Mouse (Mus musculus): ENCODE results near the gene Zbtb25. TPM values are rescaled to one million over a fixed set of nuclear protein-coding genes. Genes with fewer than 3 reads are reported as not detected.

The Zbtb25 gene
- polyA plus RNA-seq, 1 experiment = 3.7 TPM

DNA sequence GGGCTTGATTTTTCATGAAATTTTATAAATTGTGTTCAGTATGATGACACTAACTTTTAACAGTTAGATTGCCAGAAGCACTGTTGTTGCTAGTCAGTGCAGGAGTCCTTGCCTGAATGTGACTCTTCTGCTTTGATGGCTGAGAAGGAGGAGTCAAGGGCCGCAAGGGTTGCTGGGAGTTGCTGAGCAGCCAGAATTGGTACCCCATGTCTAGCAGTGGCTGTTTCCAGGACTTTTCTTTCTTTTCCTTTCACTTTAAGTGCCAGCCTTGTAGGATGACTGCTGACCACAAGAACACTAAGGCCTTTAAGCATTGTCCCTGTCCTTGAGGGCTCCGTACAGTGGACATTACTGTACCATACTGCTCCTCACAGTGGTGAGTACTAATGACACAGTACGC lies 8.3 kb upstream of the Zbtb25 start:
- WGBS = 83% methylated on average over 3 of the region's 3 CpGs
- no peak for DNase-seq (ENCODE audit: low read depth, low spot score)

GRCm38 (mm10) chr12:76377059-76377458 lies 7.7 kb upstream of the Zbtb25 start:
- 92% methylated on average over 6 of the region's 6 CpGs for WGBS
- DNase-seq (ENCODE audit: low read depth, low spot score) = no peak

DNA sequence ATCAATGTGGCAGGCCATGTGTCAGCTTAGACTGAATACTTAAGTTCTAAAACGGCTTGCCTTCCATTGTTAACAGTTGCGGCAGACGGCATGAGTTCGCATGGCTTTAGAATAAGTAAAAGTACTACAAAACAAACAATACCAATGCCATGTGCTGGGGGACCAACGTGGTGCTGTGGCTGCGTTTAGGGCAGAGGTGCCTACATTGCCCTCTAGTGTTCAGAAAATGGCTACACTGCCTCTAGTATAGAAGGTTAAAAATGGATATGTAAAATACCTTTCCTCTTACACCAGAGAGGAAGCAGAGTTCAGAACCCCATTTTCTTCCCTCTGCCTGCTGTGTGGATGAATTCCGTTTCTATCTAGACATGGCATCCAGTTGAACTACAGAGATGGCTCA lies 7.2 kb upstream of the Zbtb25 start:
- no peak for DNase-seq (ENCODE audit: low read depth, low spot score)

GRCm38 (mm10) chr12:76375506-76375905 lies 6.1 kb upstream of the Zbtb25 start:
- no peak for DNase-seq (ENCODE audit: low read depth, low spot score)
- WGBS = 78% methylated on average over 3 of the region's 3 CpGs

More for the DNA sequence above, 7.2 kb upstream of the Zbtb25 start:
- 38% methylated on average over 7 of the region's 7 CpGs for WGBS

- WGBS = 81% methylated on average over 4 of the region's 4 CpGs
- no peak for DNase-seq (ENCODE audit: low read depth, low spot score)
These were observed 5.5 kb upstream of the Zbtb25 start for GRCm38 (mm10) chr12:76374911-76375310.

- 75% methylated on average over 6 of the region's 6 CpGs for WGBS
- DNase-seq (ENCODE audit: low read depth, low spot score) = no peak
These were observed 4.6 kb upstream of the Zbtb25 start for GRCm38 (mm10) chr12:76373991-76374390.

GRCm38 (mm10) chr12:76372881-76373818 lies 3.7 kb upstream of the Zbtb25 start:
- no peak for DNase-seq (ENCODE audit: low read depth, low spot score)
- 60% methylated on average over 5 of the region's 7 CpGs for WGBS

DNA sequence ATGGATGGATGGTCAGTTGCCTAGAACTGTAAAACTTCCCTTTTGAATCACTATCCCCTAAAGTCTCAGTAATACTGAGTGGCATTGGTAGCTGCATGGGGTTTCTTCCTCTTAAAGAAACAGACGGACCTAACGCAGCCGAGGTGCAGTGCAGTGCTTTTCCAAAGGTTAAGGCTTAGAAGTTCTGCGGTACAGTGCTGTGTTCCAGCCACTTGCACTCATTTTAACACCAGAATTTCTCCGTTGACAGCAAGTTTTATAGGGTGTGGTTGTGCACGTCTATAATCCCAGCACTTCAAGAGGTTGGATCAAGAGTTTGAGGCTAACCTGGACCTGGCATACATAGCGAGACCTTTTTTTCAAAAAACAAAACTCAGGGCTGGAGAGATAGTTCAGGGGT lies 2.6 kb upstream of the Zbtb25 start:
- 27% methylated on average over 7 of the region's 7 CpGs for WGBS

GRCm38 (mm10) chr12:76370831-76371571 lies 1.6 kb upstream of the Zbtb25 start:
- WGBS = under 1% methylated on average over 63 of the region's 63 CpGs
- DNase-seq (ENCODE audit: low read depth, low spot score) = peak; percentile 42

More for the DNA sequence above, 2.6 kb upstream of the Zbtb25 start:
- DNase-seq (ENCODE audit: low read depth, low spot score) = no peak

GRCm38 (mm10) chr12:76369978-76370830 lies 802 bp upstream of the Zbtb25 start, which contains the start of gene Zbtb1:
Zbtb1 (plus strand) TSS chr12:76370266.
- WGBS = under 1% methylated on average over 97 of the region's 99 CpGs
- DNase-seq (ENCODE audit: low read depth, low spot score) = peak; percentile 14

DNA sequence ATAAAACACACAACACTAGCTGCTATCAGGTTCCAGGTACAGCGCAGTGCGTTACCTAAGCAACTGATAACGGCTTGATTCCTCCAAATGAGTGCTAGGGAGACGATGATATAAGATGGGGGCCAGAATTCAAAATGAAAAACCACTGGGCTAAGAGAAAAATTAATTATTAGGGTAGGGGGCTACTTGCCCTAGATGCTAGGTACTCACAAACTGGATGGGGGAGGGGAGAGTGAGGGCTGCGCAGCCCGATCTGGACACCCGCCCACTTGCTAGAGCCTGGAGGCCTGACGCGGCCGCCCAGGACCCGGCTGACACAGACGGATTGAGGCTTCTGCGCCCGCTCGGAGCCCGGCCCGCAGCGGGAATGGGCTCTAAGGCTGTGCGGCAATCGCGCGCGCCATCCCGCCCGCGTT lies 604 bp downstream of the Zbtb25 start:
- 2% methylated on average over 26 of the region's 26 CpGs for WGBS
- no peak for DNase-seq (ENCODE audit: low read depth, low spot score)

DNA sequence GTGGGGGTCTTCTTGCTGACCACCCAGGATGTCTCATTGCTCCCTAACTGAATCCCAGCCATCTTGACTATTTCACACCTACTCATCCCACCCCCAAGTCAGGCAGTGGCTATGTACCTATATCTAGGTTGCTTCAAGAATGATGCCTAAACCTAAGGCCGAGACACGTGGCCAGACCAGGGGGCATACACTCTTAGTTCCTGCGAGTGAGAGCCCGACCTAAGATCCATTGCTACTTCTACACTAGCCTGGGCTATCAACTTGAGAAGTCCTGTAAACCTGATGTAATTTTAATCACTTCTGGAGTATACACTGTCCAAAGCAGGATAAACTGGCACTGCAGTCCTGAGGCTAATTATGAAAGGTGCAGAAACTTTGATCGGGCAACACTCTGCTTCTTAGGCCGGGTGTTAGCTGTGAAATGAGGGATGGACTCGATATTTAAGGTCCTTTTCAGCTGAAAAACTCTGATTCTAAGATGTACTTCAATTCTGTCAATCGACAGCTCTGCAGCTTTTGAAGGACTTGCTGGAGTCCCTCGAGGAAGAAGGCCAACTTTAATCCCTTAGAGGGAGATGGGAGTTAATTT lies 1.1 kb downstream of the Zbtb25 start:
- WGBS = 20% methylated on average over 9 of the region's 9 CpGs
- DNase-seq (ENCODE audit: low read depth, low spot score) = no peak

DNA sequence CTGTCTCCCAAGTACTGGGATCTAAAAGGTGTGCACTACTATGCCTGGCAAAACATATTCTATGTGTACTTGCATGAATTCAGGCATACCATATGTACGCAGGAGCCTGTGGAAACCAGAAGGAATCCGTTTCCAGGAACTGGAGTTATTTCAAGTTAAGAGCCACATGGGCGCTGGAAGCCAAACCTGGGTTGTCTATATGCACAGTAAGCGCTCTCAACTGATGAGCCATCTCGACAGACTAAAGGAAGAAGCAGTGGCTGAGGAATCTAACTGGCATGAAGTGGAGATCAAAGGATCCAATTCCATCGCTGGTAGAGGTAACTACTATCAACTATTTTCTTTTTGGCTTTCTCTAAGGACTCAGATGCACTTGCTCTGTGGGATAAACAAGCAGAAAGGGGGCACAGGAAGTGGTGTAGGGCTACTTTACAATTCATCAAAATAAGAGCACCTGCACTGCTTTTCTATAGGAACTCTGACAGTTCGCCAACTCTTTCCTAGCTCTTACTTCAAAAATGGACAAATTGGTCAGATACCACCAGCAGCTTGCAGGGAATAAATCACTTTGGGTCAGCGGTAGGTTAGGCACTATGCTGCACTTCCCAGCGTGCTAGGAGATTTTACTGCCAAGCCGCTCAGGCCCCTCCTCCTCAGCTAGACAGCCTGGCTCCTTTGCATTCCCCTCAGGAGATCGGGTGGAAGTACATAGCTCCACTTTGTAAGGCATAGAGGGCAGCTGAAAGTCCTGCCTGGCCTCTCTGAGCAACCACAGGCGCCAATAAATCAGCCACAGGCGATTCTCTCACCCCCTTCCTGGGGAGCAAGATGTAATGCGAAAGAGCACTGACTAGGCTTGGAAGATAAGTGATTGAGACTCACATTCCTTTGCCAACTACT lies 2.1 kb downstream of the Zbtb25 start:
- WGBS = 42% methylated on average over 14 of the region's 14 CpGs
- no peak for DNase-seq (ENCODE audit: low read depth, low spot score)

- 81% methylated on average over 3 of the region's 3 CpGs for WGBS
These were observed 3.1 kb downstream of the Zbtb25 start for GRCm38 (mm10) chr12:76366276-76366675.

GRCm38 (mm10) chr12:76362303-76362676 lies 7.1 kb downstream of the Zbtb25 start:
- 73% methylated on average over 9 of the region's 9 CpGs for WGBS
- DNase-seq (ENCODE audit: low read depth, low spot score) = no peak

More at GRCm38 (mm10) chr12:76366276-76366675, 3.1 kb downstream of the Zbtb25 start:
- no peak for DNase-seq (ENCODE audit: low read depth, low spot score)

DNA sequence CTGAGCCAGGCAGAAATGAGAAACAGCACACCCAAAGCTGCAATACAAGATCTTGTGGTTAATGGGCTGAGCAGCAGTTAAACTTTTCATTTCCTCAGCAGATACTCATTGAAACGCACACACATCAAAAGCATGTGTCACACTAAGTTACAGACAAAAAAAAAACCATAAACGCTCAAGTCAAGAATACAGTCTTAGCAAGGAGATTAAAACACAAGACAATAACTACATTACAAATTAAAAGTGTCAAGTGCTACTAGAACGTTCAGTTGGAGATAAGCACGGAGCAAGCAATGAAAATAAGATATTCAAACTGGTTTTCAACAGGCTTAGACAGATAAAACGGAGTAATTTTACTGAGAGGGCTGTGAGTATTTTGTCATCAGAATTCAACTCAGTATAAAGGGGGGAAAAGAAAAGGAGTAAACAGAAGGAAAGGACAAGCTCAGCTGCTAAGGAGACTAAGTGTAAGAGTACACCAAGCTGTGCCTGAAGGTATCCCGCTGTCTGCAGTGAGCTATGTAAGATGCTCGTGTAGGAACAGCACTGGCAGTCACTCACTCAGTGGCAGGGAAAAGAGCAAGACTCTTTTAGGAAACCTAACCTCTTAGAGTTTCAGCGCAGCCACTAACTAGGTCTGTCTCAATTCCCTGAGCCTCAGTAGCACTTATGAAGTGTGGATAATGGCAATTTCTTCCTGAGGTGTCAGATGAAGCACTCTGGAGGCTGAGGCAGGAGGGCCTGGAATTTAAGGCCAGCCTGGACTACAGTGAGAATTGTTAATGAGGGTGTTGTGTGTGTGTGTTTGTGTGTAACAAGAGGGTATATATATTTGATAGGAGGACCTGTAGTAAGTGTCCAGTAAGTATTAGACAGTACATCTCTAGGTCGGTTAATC lies 7.7 kb downstream of the Zbtb25 start:
- WGBS = 71% methylated on average over 9 of the region's 9 CpGs
- DNase-seq (ENCODE audit: low read depth, low spot score) = no peak

- WGBS = 91% methylated on average over 1 of the region's 1 CpGs
- DNase-seq (ENCODE audit: low read depth, low spot score) = no peak
These were observed 8.5 kb downstream of the Zbtb25 start for GRCm38 (mm10) chr12:76360868-76361267.

Measured in large intestine, adult 2 months (tissue).